Mouse (Mus musculus) lung, embryonic 15.5 days (tissue): ENCODE measurements at regions not wholly inside any gene's neighbourhood (a gene's known extent, or its start where the extent isn't known, plus 50 kb on each side); places are given as distances from the start of the nearest gene placed in this dataset.

Experiments
- ATAC-seq: fragments of 200-750 bp; cut with Nextera tagmentation; 2 replicates; pipeline ENCODE4 v1.8.0; 2017; ENCODE audit warnings: moderate number of reproducible peaks, borderline replicate concordance; ENCODE audit not compliant: low FRiP score, low TSS enrichment; ENCODE audit errors: extremely low read depth
- H3K27ac ChIP-seq: fragments of 300-500 bp; sonication (generic); 2 replicates; pipeline ENCODE4 v1.5.1; 2015; ENCODE audit warnings: moderate library complexity, mild to moderate bottlenecking, inconsistent platforms
- H3K27me3 ChIP-seq: fragments of 300-500 bp; sonication (generic); 2 replicates; pipeline ENCODE4 v1.6.1; 2015; ENCODE audit warnings: inconsistent platforms
- H3K36me3 ChIP-seq: fragments of 300-500 bp; sonication (generic); 2 replicates; pipeline ENCODE4 v1.6.1; 2015; ENCODE audit warnings: inconsistent platforms
- H3K4me1 ChIP-seq: fragments of 300-500 bp; sonication (generic); 2 replicates; pipeline ENCODE4 v1.6.1; 2015; ENCODE audit warnings: inconsistent platforms
- H3K4me2 ChIP-seq: fragments of 300-500 bp; sonication (generic); 2 replicates; pipeline ENCODE4 v1.6.1; 2015; ENCODE audit warnings: inconsistent platforms, mild to moderate bottlenecking, moderate library complexity
- H3K4me3 ChIP-seq: fragments of 300-500 bp; sonication (generic); 2 replicates; pipeline ENCODE4 v1.5.1; 2015; ENCODE audit warnings: mild to moderate bottlenecking, inconsistent platforms
- H3K9ac ChIP-seq: fragments of 300-500 bp; sonication (generic); 2 replicates; pipeline ENCODE4 v1.6.1; 2015; ENCODE audit warnings: inconsistent platforms
- H3K9me3 ChIP-seq: fragments of 300-500 bp; sonication (generic); 2 replicates; pipeline ENCODE4 v1.6.1; 2016; ENCODE audit warnings: inconsistent platforms
- WGBS: fragments of 180-500 bp; shearing (Covaris S2); methylation state at CpG from one replicate; pipeline ENCODE4 v1.1.7; 2015; 5-methylcytosine and 5-hydroxymethylcytosine counted together

DNA sequence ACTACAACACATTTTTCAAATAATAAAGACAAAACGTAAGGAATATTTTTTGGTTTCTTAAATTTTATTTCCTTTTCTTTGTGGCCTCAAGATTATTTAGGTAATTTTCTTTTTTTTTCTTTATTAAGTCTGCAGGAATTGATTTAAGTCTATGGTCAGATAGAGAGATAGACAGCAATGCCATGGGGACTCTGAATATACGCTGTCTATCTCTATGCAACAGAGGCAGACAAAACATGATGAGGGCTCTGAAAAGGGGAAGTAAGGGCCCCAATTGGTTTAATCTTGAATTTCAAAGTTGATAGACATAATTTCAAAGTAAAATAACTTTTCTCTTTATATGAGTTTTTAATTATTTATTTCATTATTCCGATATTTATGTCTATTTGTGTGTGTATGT, 372.0 kb upstream of the Dph6 start:
- no peak overlapping the region for H3K27ac ChIP-seq
- no peaks in the 10 kb centered on the region for H3K36me3 ChIP-seq
- no peaks in the 10 kb centered on the region for H3K9me3 ChIP-seq
- no peak overlapping the region for H3K4me2 ChIP-seq
- H3K4me1 ChIP-seq: peaks cover 5% of the 10 kb centered on the region; the same call in 1 of the 2 replicates
- no peak for ATAC-seq
- no peaks in the 10 kb centered on the region for H3K27me3 ChIP-seq
- no peak overlapping the region for H3K4me3 ChIP-seq
- no peak overlapping the region for H3K9ac ChIP-seq
- WGBS: 92% methylated on average over 3 of the region's 3 CpGs

DNA sequence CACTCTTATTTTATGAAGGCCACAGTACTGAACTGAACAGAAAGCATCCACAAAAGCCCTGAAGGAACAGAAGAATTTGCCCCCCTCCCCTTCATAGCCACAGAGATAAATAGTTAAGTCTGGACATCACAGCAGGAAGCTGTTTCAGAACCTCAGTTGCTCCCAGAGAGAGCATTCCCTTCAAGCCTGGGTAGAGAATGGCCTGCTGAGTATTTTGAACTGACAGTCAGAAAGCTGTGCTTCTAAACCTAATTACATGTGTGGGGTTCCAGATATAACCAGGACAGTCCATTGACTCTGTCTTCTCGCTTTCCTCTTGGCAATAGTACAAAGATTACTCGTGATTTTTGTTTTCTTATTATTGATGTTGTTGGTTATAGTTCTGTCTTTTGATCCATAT, 376.4 kb upstream of the Dph6 start:
- no peak overlapping the region for H3K9ac ChIP-seq
- no peaks in the 10 kb centered on the region for H3K9me3 ChIP-seq
- peak; percentile 46; the same call in 1 of the 2 replicates for ATAC-seq
- H3K4me2 ChIP-seq: no peak overlapping the region
- H3K4me1 ChIP-seq: peaks cover 5% of the 10 kb centered on the region; the same call in 1 of the 2 replicates
- H3K4me3 ChIP-seq: no peak overlapping the region
- H3K36me3 ChIP-seq: no peaks in the 10 kb centered on the region
- no peak overlapping the region for H3K27ac ChIP-seq
- H3K27me3 ChIP-seq: no peaks in the 10 kb centered on the region
- WGBS: 41% methylated on average over 2 of the region's 2 CpGs

DNA sequence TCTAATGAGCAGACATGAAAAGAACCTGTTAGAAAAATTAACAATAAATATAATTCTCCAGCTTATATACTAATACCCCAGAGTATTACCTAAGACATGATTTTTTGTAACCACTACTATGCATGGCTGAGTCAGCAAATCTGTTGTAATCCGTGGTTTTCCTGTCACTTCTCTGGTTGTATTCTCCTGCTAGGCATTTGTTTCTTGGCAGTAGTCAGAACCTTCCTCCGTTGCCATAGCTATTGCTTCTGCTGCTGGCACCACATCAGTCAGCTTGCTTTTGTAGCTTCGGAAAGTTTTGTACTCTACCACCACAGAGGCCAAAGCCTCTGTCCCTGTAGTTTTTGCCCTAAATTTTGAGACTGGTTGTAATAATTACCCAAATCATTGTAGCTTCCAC, 381.4 kb upstream of the Dph6 start:
- Histone ChIP-seq H3K4me1 (no peaks in the 10 kb centered on the region), H3K9me3 (no peaks in the 10 kb centered on the region), H3K27ac (no peak overlapping the region), H3K9ac (no peak overlapping the region), H3K27me3 (no peaks in the 10 kb centered on the region), H3K4me2 (no peak overlapping the region), H3K4me3 (no peak overlapping the region), H3K36me3 (no peaks in the 10 kb centered on the region)
- 30% methylated on average over 3 of the region's 3 CpGs for WGBS
- ATAC-seq: peak; percentile 23; the same call in 1 of the 2 replicates

DNA sequence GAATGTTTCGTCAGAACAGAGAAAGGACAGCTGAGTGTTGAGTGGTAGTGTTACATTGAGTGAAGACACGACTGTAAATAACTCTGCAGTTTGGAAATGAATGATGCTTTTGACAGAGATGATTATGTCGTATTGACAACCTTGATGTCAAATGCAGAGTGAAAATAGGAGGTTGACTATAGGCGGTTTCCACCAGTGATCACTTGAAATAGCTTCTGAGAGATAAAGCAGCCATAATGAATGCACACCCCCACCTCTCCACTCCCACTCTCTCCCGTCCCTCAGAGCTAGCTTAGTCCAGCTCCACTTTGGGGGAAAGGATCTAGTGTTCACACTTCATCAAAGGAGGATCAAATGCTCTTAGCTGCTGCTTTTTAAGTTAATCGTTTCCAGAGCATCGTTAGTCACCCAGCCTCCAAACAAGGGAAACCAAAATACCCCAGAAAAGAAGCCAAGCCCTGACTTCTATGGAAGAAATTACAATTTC, 387.6 kb upstream of the Dph6 start:
- Histone ChIP-seq H3K27me3 (no peaks in the 10 kb centered on the region), H3K36me3 (no peaks in the 10 kb centered on the region), H3K4me2 (no peak overlapping the region), H3K9ac (no peak overlapping the region), H3K4me3 (no peak overlapping the region), H3K9me3 (no peaks in the 10 kb centered on the region), H3K27ac (no peak overlapping the region), H3K4me1 (no peaks in the 10 kb centered on the region)
- 48% methylated on average over 7 of the region's 7 CpGs for WGBS
- no peak for ATAC-seq

DNA sequence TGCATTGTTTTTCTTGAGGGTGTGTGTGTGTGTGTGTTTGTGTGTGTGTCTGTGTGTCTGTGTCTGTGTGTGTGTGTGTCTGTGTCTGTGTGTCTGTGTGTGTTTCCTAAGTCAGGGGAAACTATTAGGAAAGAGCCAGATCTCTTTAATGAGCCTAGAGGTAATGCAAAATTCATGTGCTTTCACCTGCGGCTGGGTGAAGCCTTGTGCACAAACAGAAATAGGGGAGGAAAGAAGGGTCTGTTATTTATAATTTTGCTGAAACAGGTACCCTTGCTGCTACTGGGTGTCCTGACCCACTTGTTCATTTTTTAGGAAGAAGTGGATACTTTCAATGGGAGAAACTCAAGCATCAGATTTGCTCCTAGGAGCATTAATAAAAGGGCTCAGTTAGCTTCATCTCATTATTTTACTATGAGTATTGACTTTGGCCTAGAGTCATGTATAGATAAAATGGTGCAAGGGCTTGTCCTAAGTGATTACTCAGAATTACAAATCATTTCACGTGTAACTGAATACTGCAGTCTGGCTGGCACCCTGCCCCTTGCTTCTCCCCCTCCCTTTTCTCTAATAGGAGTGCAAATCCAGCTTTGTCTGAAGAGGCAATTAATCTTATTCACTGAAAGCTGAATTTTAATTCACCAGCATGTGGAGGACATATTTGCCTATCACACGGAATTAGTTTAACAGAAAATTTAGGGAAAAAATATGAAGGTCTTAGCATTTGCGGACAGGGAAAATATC, 401.7 kb upstream of the Dph6 start:
- Histone ChIP-seq H3K9me3 (no peaks in the 10 kb centered on the region), H3K4me1 (no peaks in the 10 kb centered on the region), H3K4me3 (no peak overlapping the region), H3K27me3 (no peaks in the 10 kb centered on the region), H3K9ac (no peak overlapping the region), H3K27ac (no peak overlapping the region), H3K36me3 (no peaks in the 10 kb centered on the region), H3K4me2 (no peak overlapping the region)
- no peak for ATAC-seq
- 62% methylated on average over 4 of the region's 4 CpGs for WGBS

DNA sequence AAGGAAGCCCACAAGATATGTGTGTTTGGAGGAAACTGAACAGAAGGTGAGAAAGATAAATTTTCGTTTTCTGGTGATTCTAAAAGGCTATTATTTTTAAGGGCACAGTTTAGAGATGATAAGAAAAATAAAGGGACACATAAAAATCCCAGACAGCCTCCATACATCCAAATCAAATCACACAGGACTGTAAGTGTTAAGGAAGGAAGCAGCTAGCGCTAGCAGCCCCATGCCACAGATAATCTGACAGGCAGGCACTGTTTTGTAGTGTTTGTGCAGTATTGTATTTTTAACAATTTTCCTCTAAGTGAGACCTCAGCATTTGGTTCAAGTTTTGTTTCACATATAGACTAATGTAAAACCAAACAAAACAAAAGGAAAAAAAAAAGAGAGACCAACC, 402.4 kb upstream of the Dph6 start:
- Histone ChIP-seq H3K36me3 (no peaks in the 10 kb centered on the region), H3K9me3 (no peaks in the 10 kb centered on the region), H3K27me3 (no peaks in the 10 kb centered on the region), H3K4me1 (no peaks in the 10 kb centered on the region), H3K4me2 (no peak overlapping the region), H3K9ac (no peak overlapping the region), H3K4me3 (no peak overlapping the region), H3K27ac (no peak overlapping the region)
- no peak for ATAC-seq
- WGBS: 49% methylated on average over 2 of the region's 2 CpGs

DNA sequence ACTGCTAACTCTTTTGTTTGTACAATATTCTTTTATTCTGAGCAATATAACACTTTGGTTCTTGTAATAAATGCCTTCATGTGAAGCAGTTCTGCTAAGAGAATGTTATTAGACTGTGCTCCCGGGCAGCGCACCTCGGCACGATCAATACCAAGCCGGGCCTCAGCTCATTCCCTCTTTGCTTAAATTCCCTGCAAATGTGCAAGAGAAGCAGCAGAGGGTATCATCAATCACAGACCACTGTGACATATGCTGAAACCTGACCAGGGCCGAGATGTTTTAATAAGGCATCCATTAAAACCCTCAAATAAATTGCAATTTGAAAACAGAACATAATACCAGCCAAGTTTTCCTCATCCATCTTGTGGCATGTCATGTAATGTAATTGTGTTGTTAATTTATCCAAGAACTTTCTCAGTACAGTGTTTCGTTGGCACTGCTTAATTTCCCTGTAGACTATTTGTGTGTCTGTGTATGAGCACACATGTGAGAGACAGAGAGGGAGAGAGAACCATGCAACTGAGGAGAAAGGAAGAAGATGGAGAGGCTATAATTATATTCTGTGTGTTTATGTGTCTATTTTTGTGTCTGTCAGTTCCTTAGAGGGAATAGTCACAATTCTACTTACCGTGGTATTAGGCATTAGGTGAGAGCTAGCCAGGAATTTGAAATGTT, 412.9 kb upstream of the Dph6 start:
- no peaks in the 10 kb centered on the region for H3K9me3 ChIP-seq
- H3K9ac ChIP-seq: no peak overlapping the region
- 18% methylated on average over 8 of the region's 8 CpGs for WGBS
- H3K36me3 ChIP-seq: no peaks in the 10 kb centered on the region
- no peak overlapping the region for H3K4me3 ChIP-seq
- H3K27ac ChIP-seq: no peak overlapping the region
- no peaks in the 10 kb centered on the region; the same call in 1 of the 2 replicates for H3K4me1 ChIP-seq
- H3K4me2 ChIP-seq: no peak overlapping the region
- no peaks in the 10 kb centered on the region for H3K27me3 ChIP-seq
- ATAC-seq: no peak

DNA sequence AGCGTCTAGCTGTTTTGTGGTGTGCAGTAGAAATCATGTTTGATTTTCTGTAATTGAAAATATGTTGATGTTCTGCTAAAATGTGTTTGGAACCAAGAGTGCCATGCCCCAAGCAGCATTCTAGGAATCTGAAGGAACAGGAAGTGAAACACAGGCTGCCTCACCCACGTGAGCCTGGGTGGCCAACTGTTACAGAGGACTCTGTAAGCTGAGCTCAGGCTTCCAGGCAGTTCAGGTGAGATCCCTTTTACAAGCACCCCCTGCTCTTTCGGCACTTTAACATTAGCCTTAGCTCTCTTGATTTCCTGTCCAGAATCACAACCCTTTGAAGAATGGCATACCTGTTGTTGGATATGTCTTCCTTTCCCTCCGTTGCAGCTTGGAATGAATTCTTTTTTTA, 414.9 kb upstream of the Dph6 start:
- ATAC-seq: no peak
- H3K4me3 ChIP-seq: no peak overlapping the region
- H3K9me3 ChIP-seq: no peaks in the 10 kb centered on the region
- H3K27me3 ChIP-seq: no peaks in the 10 kb centered on the region
- H3K9ac ChIP-seq: no peak overlapping the region
- H3K4me2 ChIP-seq: no peak overlapping the region
- H3K27ac ChIP-seq: no peak overlapping the region
- WGBS: 53% methylated on average over 4 of the region's 4 CpGs
- no peaks in the 10 kb centered on the region; the same call in 1 of the 2 replicates for H3K4me1 ChIP-seq
- no peaks in the 10 kb centered on the region for H3K36me3 ChIP-seq

DNA sequence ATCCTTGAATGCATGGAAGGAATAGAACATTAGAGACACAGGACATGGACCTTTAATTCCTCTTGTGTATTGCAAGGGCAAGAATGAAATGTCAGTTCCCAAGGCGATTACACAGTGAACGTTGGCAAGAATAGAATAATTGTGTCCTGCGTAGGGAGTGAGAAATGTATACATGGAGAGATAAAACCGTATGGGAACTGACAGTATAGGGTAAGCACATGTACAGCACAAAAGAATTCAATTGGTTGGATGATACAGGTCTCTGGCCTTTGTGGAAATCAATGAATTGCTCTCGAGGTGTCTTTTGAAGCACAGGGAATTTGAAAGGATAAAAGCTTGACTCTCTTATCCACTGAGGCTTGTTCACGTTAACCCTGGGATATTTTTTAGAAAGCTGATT, 415.4 kb upstream of the Dph6 start:
- H3K36me3 ChIP-seq: no peaks in the 10 kb centered on the region
- H3K27me3 ChIP-seq: no peaks in the 10 kb centered on the region
- 52% methylated on average over 6 of the region's 6 CpGs for WGBS
- ATAC-seq: no peak
- no peak overlapping the region for H3K4me3 ChIP-seq
- no peaks in the 10 kb centered on the region for H3K9me3 ChIP-seq
- H3K4me2 ChIP-seq: no peak overlapping the region
- no peak overlapping the region for H3K27ac ChIP-seq
- H3K9ac ChIP-seq: no peak overlapping the region
- H3K4me1 ChIP-seq: no peaks in the 10 kb centered on the region; the same call in 1 of the 2 replicates

DNA sequence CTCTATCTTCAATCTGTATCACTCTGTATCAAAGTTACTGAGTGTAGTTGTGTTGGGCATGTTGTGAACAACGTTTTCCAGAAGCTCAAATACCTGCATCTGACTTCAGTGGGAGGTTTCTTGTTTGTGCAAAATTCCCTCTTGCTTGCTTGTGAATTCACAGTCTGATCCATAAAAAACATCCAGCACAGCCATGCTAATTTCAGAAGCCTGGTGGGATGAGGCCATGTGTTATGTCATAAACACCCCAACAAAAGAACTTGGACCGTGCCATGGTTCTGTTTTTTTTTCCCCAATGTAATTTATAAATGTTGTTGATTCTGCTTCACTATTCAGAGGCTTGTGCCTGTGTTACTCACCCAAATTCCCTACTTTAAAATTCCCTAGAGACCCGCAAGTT, 415.9 kb upstream of the Dph6 start:
- H3K27ac ChIP-seq: no peak overlapping the region
- no peak for ATAC-seq
- H3K36me3 ChIP-seq: no peaks in the 10 kb centered on the region
- no peaks in the 10 kb centered on the region for H3K9me3 ChIP-seq
- H3K4me1 ChIP-seq: no peaks in the 10 kb centered on the region; the same call in 1 of the 2 replicates
- H3K4me2 ChIP-seq: no peak overlapping the region
- WGBS: 64% methylated on average over 3 of the region's 3 CpGs
- no peak overlapping the region for H3K9ac ChIP-seq
- H3K27me3 ChIP-seq: no peaks in the 10 kb centered on the region
- no peak overlapping the region for H3K4me3 ChIP-seq

DNA sequence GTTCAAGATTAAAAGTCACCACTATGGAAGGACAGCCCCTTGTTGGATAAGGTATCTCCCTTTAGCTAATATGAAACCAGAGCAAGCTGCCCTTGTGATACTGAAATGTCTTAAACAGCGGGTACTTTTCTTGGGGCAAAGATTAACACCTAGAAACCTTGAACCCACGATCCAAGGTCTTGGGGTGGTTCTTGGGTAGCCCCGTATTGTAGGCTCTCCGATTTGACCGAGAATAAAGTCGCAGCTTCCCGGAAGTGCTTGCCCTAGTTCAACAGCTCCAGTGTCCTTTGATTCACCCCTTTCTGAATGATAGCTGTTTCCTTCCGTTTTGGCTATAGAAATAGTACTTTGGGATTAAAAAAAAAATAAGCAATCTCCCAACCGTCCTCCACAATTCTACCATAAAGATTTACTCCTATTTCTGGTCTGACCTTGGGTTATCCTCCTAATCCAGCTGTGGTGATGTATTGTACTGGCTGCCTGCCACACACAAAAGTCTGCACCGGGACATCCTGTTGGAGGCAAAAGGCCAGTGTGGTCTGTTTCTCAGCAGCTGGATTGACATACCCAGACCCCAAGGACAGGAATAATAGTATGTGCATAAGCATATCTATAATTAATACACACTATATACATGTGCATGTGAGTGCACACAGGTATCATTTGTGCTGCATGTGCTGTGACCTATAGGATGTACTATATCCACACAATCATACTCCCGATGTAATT, 427.0 kb upstream of the Dph6 start:
- no peaks in the 10 kb centered on the region for H3K9me3 ChIP-seq
- no peaks in the 10 kb centered on the region for H3K27me3 ChIP-seq
- ATAC-seq: no peak
- 55% methylated on average over 11 of the region's 11 CpGs for WGBS
- H3K9ac ChIP-seq: no peak overlapping the region
- no peak overlapping the region for H3K4me3 ChIP-seq
- H3K4me1 ChIP-seq: 0 out of 2 replicates have a peak, but pooled peaks cover 6% of the 10 kb centered on the region
- H3K36me3 ChIP-seq: no peaks in the 10 kb centered on the region
- no peak overlapping the region for H3K4me2 ChIP-seq
- 0 out of 2 replicates have a peak overlapping the region, but pooled peaks have one; percentile 5 for H3K27ac ChIP-seq
